ENCODE assay signal across 24 mouse cellular contexts in genomic region chr8:94314069-94314468, GRCm38 (mm10). TPM values are rescaled to one million over a fixed set of nuclear protein-coding genes. Genes with fewer than 3 reads are reported as not detected.
DNase-seq lines count a peak whose midpoint lies in the region; ATAC-seq and TF ChIP-seq lines count a peak whose summit lies in the region.
"Had no signal": no experiment of that assay in that cellular context is flagged by ENCODE, and none has a peak within 500 bp of the region (broad histone marks: within the 10 kb centered on the region; RNA-seq: fewer than 3 reads in every experiment).

No protein-coding gene starts in this region.

- no peaks in the 10 kb centered on the region for H3K9me3 ChIP-seq in intestine, embryonic 15.5 days
- no peaks in the 10 kb centered on the region for H3K9me3 ChIP-seq in intestine, postnatal 0 days (ENCODE audit: control insufficient read depth)
- H3K9me3 ChIP-seq in stomach, embryonic 15.5 days = no peaks in the 10 kb centered on the region
- H3K9me3 ChIP-seq in stomach, postnatal 0 days (ENCODE audit: control insufficient read depth, low read length) = no peaks in the 10 kb centered on the region
- H3K9me3 ChIP-seq in intestine, embryonic 16.5 days (ENCODE audit: control insufficient read depth, low read length) = no peaks in the 10 kb centered on the region
- no peaks in the 10 kb centered on the region for H3K9me3 ChIP-seq in forebrain, embryonic 13.5 days (replicated peaks)
- H3K9me3 ChIP-seq: embryonic facial prominence, embryonic 12.5 days had no signal

- TF ChIP-seq EP300 in stomach, postnatal 0 days (optimal IDR thresholded peaks at IDR 0.05) = no peak

- no peak overlapping the region for H3K9ac ChIP-seq in intestine, embryonic 15.5 days
- H3K9ac ChIP-seq in intestine, postnatal 0 days (ENCODE audit: low read depth, low read length) = no peak overlapping the region
- no peak overlapping the region for H3K9ac ChIP-seq in stomach, embryonic 15.5 days
- H3K9ac ChIP-seq in stomach, postnatal 0 days (ENCODE audit: low read length) = no peak overlapping the region
- no peak overlapping the region for H3K9ac ChIP-seq in intestine, embryonic 16.5 days (ENCODE audit: low read depth, low read length)
- no peak overlapping the region for H3K9ac ChIP-seq in forebrain, embryonic 13.5 days
- H3K9ac ChIP-seq: embryonic facial prominence, embryonic 12.5 days had no signal

- H3K4me3 ChIP-seq in intestine, embryonic 15.5 days (replicated peaks) = no peak overlapping the region
- no peak overlapping the region for H3K4me3 ChIP-seq in intestine, postnatal 0 days (ENCODE audit: low read depth, low read length)
- no peak overlapping the region for H3K4me3 ChIP-seq in stomach, embryonic 15.5 days (replicated peaks)
- H3K4me3 ChIP-seq in stomach, postnatal 0 days (ENCODE audit: low read depth, low read length) = no peak overlapping the region
- H3K4me3 ChIP-seq in intestine, embryonic 16.5 days (ENCODE audit: low read length) = no peak overlapping the region
- no peak overlapping the region for H3K4me3 ChIP-seq in forebrain, embryonic 13.5 days
- H3K4me3 ChIP-seq: embryonic facial prominence, embryonic 12.5 days had no signal

- 84% methylated on average over 2 of the region's 2 CpGs for WGBS in intestine, embryonic 15.5 days
- WGBS in intestine, postnatal 0 days = 76% methylated on average over 2 of the region's 2 CpGs
- WGBS in stomach, embryonic 15.5 days = 76% methylated on average over 2 of the region's 2 CpGs
- 70% methylated on average over 2 of the region's 2 CpGs for WGBS in stomach, postnatal 0 days
- 80% methylated on average over 2 of the region's 2 CpGs for WGBS in intestine, embryonic 16.5 days
- 85% methylated on average over 2 of the region's 2 CpGs for whole genome bisulfite sequencing in forebrain, embryonic 13.5 days

- peak; percentile 47 for ATAC-seq in intestine, embryonic 15.5 days
- ATAC-seq in intestine, postnatal 0 days = no peak
- peak; percentile 71; the same call in 1 of the 2 replicates for ATAC-seq in stomach, embryonic 15.5 days (ENCODE audit: insufficient read depth, low FRiP score, low read depth)
- no peak for ATAC-seq in stomach, postnatal 0 days (ENCODE audit: low FRiP score, low TSS enrichment)
- peak; percentile 50 for ATAC-seq in intestine, embryonic 16.5 days
- ATAC-seq in forebrain, embryonic 13.5 days = no peak
- ATAC-seq: forebrain, embryonic 14.5 days; forebrain, embryonic 16.5 days had no signal

- 0 out of 2 replicates have a peak, but pooled peaks cover 3% of the 10 kb centered on the region for H3K4me1 ChIP-seq in intestine, embryonic 15.5 days (replicated peaks)
- H3K4me1 ChIP-seq in intestine, postnatal 0 days (replicated peaks; ENCODE audit: control insufficient read depth, insufficient read depth, low read length) = no peaks in the 10 kb centered on the region
- 0 out of 2 replicates have a peak, but pooled peaks cover 2% of the 10 kb centered on the region for H3K4me1 ChIP-seq in stomach, embryonic 15.5 days
- no peaks in the 10 kb centered on the region for H3K4me1 ChIP-seq in stomach, postnatal 0 days (replicated peaks; ENCODE audit: control insufficient read depth, insufficient read depth)
- H3K4me1 ChIP-seq in intestine, embryonic 16.5 days (ENCODE audit: control insufficient read depth, insufficient read depth, low read length) = no peaks in the 10 kb centered on the region
- no peaks in the 10 kb centered on the region for H3K4me1 ChIP-seq in forebrain, embryonic 13.5 days
- H3K4me1 ChIP-seq: embryonic facial prominence, embryonic 12.5 days had no signal

- H3K4me2 ChIP-seq in intestine, embryonic 15.5 days (replicated peaks) = no peak overlapping the region
- no peak overlapping the region for H3K4me2 ChIP-seq in intestine, postnatal 0 days (replicated peaks; ENCODE audit: low read depth)
- no peak overlapping the region for H3K4me2 ChIP-seq in stomach, embryonic 15.5 days
- no peak overlapping the region for H3K4me2 ChIP-seq in stomach, postnatal 0 days (replicated peaks; ENCODE audit: low read depth)
- no peak overlapping the region for H3K4me2 ChIP-seq in intestine, embryonic 16.5 days (ENCODE audit: low read depth, low read length)
- H3K4me2 ChIP-seq in forebrain, embryonic 13.5 days = no peak overlapping the region
- H3K4me2 ChIP-seq: embryonic facial prominence, embryonic 12.5 days had no signal

- no peak for DNase-seq in stomach, postnatal 0 days (ENCODE audit: low spot score)
- no peak for DNase-seq in gastrocnemius, adult 18-20 months (ENCODE audit: low spot score)
- DNase-seq: adrenal gland, adult 2 months; adrenal gland, postnatal 10 days; adrenal gland, postnatal 25 days; cerebellum, adult 11 months; cerebellum, adult 18-20 months; cerebellum, adult 8-10 months; cerebellum, adult 9-11 months; cerebellum, postnatal 14 days; cerebellum, postnatal 36 days; embryo, embryonic 11 days had no signal

- no peak overlapping the region for H3K27ac ChIP-seq in intestine, embryonic 15.5 days
- H3K27ac ChIP-seq in intestine, postnatal 0 days (ENCODE audit: low read depth, low read length) = no peak overlapping the region
- H3K27ac ChIP-seq in stomach, embryonic 15.5 days = peak overlapping the region; percentile 21; the same call in 1 of the 2 replicates
- H3K27ac ChIP-seq in stomach, postnatal 0 days (replicated peaks) = no peak overlapping the region
- H3K27ac ChIP-seq in intestine, embryonic 16.5 days (ENCODE audit: low read length) = no peak overlapping the region
- H3K27ac ChIP-seq in forebrain, embryonic 13.5 days = no peak overlapping the region
- H3K27ac ChIP-seq: embryonic facial prominence, embryonic 12.5 days had no signal

- no peak for TF ChIP-seq CTCF in intestine, postnatal 0 days (IDR thresholded peaks at IDR 0.05; ENCODE audit: low read depth)
- TF ChIP-seq CTCF in stomach, postnatal 0 days (IDR thresholded peaks at IDR 0.05; ENCODE audit: low read depth) = no peak

- H3K36me3 ChIP-seq in intestine, embryonic 15.5 days = peaks cover 6% of the 10 kb centered on the region; the same call in 1 of the 2 replicates
- H3K36me3 ChIP-seq in intestine, postnatal 0 days (ENCODE audit: control insufficient read depth, insufficient read depth) = peaks cover 25% of the 10 kb centered on the region
- peaks cover 7% of the 10 kb centered on the region; the same call in 1 of the 2 replicates for H3K36me3 ChIP-seq in stomach, embryonic 15.5 days
- peaks cover 2% of the 10 kb centered on the region; the same call in 1 of the 2 replicates for H3K36me3 ChIP-seq in stomach, postnatal 0 days (ENCODE audit: control insufficient read depth, insufficient read depth, low read length)
- H3K36me3 ChIP-seq in intestine, embryonic 16.5 days (ENCODE audit: control insufficient read depth, insufficient read depth, low read length) = 0 out of 2 replicates have a peak, but pooled peaks cover 7% of the 10 kb centered on the region
- H3K36me3 ChIP-seq in forebrain, embryonic 13.5 days (ENCODE audit: poor library complexity, severe bottlenecking) = peaks cover 61% of the 10 kb centered on the region

- H3K27me3 ChIP-seq in intestine, embryonic 15.5 days (replicated peaks) = no peaks in the 10 kb centered on the region
- H3K27me3 ChIP-seq in intestine, postnatal 0 days (replicated peaks; ENCODE audit: control insufficient read depth, insufficient read depth, low read length) = no peaks in the 10 kb centered on the region
- H3K27me3 ChIP-seq in stomach, embryonic 15.5 days (replicated peaks) = no peaks in the 10 kb centered on the region
- no peaks in the 10 kb centered on the region for H3K27me3 ChIP-seq in stomach, postnatal 0 days (ENCODE audit: control insufficient read depth, insufficient read depth, low read length)
- H3K27me3 ChIP-seq in intestine, embryonic 16.5 days (replicated peaks; ENCODE audit: control insufficient read depth, insufficient read depth, low read length) = no peaks in the 10 kb centered on the region
- no peaks in the 10 kb centered on the region for H3K27me3 ChIP-seq in forebrain, embryonic 13.5 days
- H3K27me3 ChIP-seq: embryonic facial prominence, embryonic 12.5 days had no signal

RNA-seq across cellular contexts. Expression of gene Slc12a3, which starts 14.9 kb away (rescaled TPM):
- 0.06 and 0.10 TPM in 2 replicates for polyA plus RNA-seq in intestine, embryonic 15.5 days (2015; fragmentation: Nextera tagmentation; extraction: Ambion mirVana)
- polyA plus RNA-seq in intestine, postnatal 0 days (2015; fragmentation: Nextera tagmentation; extraction: Ambion mirVana) = 0.16 TPM in 1 of 2 replicates, not detected in the other
- 0.08 and 0.09 TPM in 2 replicates for polyA plus RNA-seq in stomach, embryonic 15.5 days (2015; fragmentation: Nextera tagmentation; extraction: Ambion mirVana)
- polyA plus RNA-seq in stomach, postnatal 0 days (2015; fragmentation: Nextera tagmentation; extraction: Ambion mirVana) = 0.10 and 0.22 TPM in 2 replicates
- polyA plus RNA-seq in intestine, embryonic 16.5 days (2015; fragmentation: Nextera tagmentation; extraction: Ambion mirVana) = 0.05 and 0.06 TPM in 2 replicates
- under 1 TPM in 1 of 2 experiments, not detected in 1; 0.18 TPM for total RNA-seq in gastrocnemius, adult 18-20 months (2021)
- polyA plus RNA-seq in forebrain, embryonic 13.5 days (2015; fragmentation: Nextera tagmentation; extraction: Ambion mirVana) = not detected in 2 replicates
- total RNA-seq: common myeloid progenitor, adult 5-6 weeks; MEL had no signal
- polyA plus RNA-seq: adrenal gland, adult 2 months; C2C12; forebrain, embryonic 11.5 days; forebrain, embryonic 14.5 days had no signal

Comparison
In these comparisons a context has a peak if more than half of its experiments do, and no peak if none do; other contexts are left out.
1. ATAC-seq: peak in intestine, embryonic 15.5 days (single experiment), stomach, embryonic 15.5 days (single experiment) and intestine, embryonic 16.5 days (single experiment); none in intestine, postnatal 0 days (single experiment), stomach, postnatal 0 days (single experiment) and forebrain, embryonic 13.5 days (single experiment).